ENCODE assay signal across 15 mouse cellular contexts in the genomic region with DNA sequence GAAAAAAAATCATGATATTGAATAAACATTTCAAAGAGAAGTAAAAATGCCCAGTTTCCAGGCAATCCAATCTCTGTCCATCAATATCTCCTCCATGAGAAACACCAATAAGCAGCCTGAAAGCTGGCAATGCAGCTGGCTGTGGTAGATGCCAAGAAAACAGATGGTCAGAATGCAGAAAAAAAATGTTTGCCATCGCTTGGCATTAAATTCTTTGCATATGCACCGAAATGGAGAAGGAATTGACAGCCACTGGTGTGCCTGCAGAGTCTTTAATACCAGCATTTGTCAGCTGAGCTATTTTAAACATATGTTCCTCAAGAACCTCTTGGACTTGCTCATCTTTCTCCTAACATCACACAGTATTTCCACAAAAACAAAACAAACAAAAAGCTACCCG.
A peak's percentile ranks its signal among the peaks of the same experiment; 100 is the strongest.
DNase-seq lines count a peak whose midpoint lies in the region; ATAC-seq and TF ChIP-seq lines count a peak whose summit lies in the region.
"Had no signal": no experiment of that assay in that cellular context is flagged by ENCODE, and none has a peak within 500 bp of the region (broad histone marks: within the 10 kb centered on the region; RNA-seq: fewer than 3 reads in every experiment).

No protein-coding gene starts in this region.

- H3K27ac ChIP-seq in midbrain, postnatal 0 days (ENCODE audit: low read depth, low read length) = no peak overlapping the region
- H3K27ac ChIP-seq in midbrain, embryonic 13.5 days = no peak overlapping the region
- no peak overlapping the region for H3K27ac ChIP-seq in embryonic facial prominence, embryonic 10.5 days (replicated peaks)
- H3K27ac ChIP-seq: hindbrain, embryonic 15.5 days; limb, embryonic 10.5 days; liver, embryonic 15.5 days; macrophage had no signal

- no peaks in the 10 kb centered on the region for H3K4me1 ChIP-seq in midbrain, postnatal 0 days (ENCODE audit: insufficient read depth, low read length)
- H3K4me1 ChIP-seq in midbrain, embryonic 13.5 days (replicated peaks) = no peaks in the 10 kb centered on the region
- H3K4me1 ChIP-seq in embryonic facial prominence, embryonic 10.5 days = no peaks in the 10 kb centered on the region
- H3K4me1 ChIP-seq: hindbrain, embryonic 15.5 days; limb, embryonic 10.5 days; liver, embryonic 15.5 days had no signal

- no peak overlapping the region for H3K4me3 ChIP-seq in midbrain, postnatal 0 days (ENCODE audit: low read depth, low read length)
- no peak overlapping the region for H3K4me3 ChIP-seq in midbrain, embryonic 13.5 days (replicated peaks)
- H3K4me3 ChIP-seq in embryonic facial prominence, embryonic 10.5 days = no peak overlapping the region
- H3K4me3 ChIP-seq: hindbrain, embryonic 15.5 days; limb, embryonic 10.5 days; liver, embryonic 15.5 days had no signal

- H3K27me3 ChIP-seq in midbrain, postnatal 0 days (ENCODE audit: insufficient read depth, low read length) = no peaks in the 10 kb centered on the region
- no peaks in the 10 kb centered on the region for H3K27me3 ChIP-seq in midbrain, embryonic 13.5 days
- H3K27me3 ChIP-seq in embryonic facial prominence, embryonic 10.5 days (replicated peaks; ENCODE audit: low read depth, poor library complexity, severe bottlenecking) = no peaks in the 10 kb centered on the region
- H3K27me3 ChIP-seq: hindbrain, embryonic 15.5 days; liver, embryonic 15.5 days; Patski had no signal

- H3K9ac ChIP-seq in midbrain, postnatal 0 days (replicated peaks; ENCODE audit: low read length, poor library complexity, severe bottlenecking) = no peak overlapping the region
- H3K9ac ChIP-seq in midbrain, embryonic 13.5 days (replicated peaks) = no peak overlapping the region
- H3K9ac ChIP-seq: hindbrain, embryonic 15.5 days; liver, embryonic 15.5 days had no signal

- H3K9me3 ChIP-seq in midbrain, postnatal 0 days (ENCODE audit: low read length) = no peaks in the 10 kb centered on the region
- no peaks in the 10 kb centered on the region for H3K9me3 ChIP-seq in midbrain, embryonic 13.5 days
- no peaks in the 10 kb centered on the region for H3K9me3 ChIP-seq in embryonic facial prominence, embryonic 10.5 days
- H3K9me3 ChIP-seq: hindbrain, embryonic 15.5 days; limb, embryonic 10.5 days; liver, embryonic 15.5 days had no signal

- H3K4me2 ChIP-seq in midbrain, postnatal 0 days (ENCODE audit: low read depth, low read length, poor library complexity, severe bottlenecking) = no peak overlapping the region
- H3K4me2 ChIP-seq in midbrain, embryonic 13.5 days (replicated peaks) = no peak overlapping the region
- H3K4me2 ChIP-seq: hindbrain, embryonic 15.5 days; liver, embryonic 15.5 days had no signal

- no peak for ATAC-seq in midbrain, postnatal 0 days (ENCODE audit: low FRiP score)
- ATAC-seq in midbrain, embryonic 13.5 days = no peak
- ATAC-seq in granulocyte monocyte progenitor cell, adult 5-6 weeks (replicated peaks; ENCODE audit: poor library complexity, severe bottlenecking) = no peak
- ATAC-seq: CD4-positive, CD25-positive, alpha-beta regulatory T cell, adult 4 months; Patski had no signal

- no peak for TF ChIP-seq CTCF in midbrain, postnatal 0 days (IDR thresholded peaks at IDR 0.05)

- no peaks in the 10 kb centered on the region for H3K36me3 ChIP-seq in midbrain, postnatal 0 days (ENCODE audit: insufficient read depth, low read length)
- no peaks in the 10 kb centered on the region for H3K36me3 ChIP-seq in midbrain, embryonic 13.5 days
- H3K36me3 ChIP-seq in embryonic facial prominence, embryonic 10.5 days (replicated peaks) = no peaks in the 10 kb centered on the region
- H3K36me3 ChIP-seq: hindbrain, embryonic 15.5 days; limb, embryonic 10.5 days; liver, embryonic 15.5 days had no signal

- WGBS in midbrain, postnatal 0 days = 84% methylated on average over 3 of the region's 3 CpGs
- WGBS in midbrain, embryonic 13.5 days = 87% methylated on average over 3 of the region's 3 CpGs
- WGBS in embryonic facial prominence, embryonic 10.5 days = 83% methylated on average over 3 of the region's 3 CpGs

- peak; percentile 76 for DNase-seq in midbrain, postnatal 0 days (ENCODE audit: low spot score)
- peak; percentile 66 for DNase-seq in cerebellum, adult 9-11 months
- DNase-seq in layer of hippocampus, adult 9-11 months = peak; percentile 73
- no peak for DNase-seq in thymus, postnatal 4 days
- no peak for DNase-seq in embryonic facial prominence, embryonic 10.5 days (ENCODE audit: low spot score)
- DNase-seq: kidney, postnatal 10 days; thymus, postnatal 14 days had no signal

Comparison
In these comparisons a context has a peak if more than half of its experiments do, and no peak if none do; other contexts are left out.
1. DNase-seq: peak in midbrain, postnatal 0 days (single experiment), cerebellum, adult 9-11 months (single experiment) and layer of hippocampus, adult 9-11 months (single experiment); none in thymus, postnatal 4 days (single experiment) and embryonic facial prominence, embryonic 10.5 days (single experiment).